Mouse (Mus musculus): ENCODE measurements around the gene Tfdp1.

DNA sequence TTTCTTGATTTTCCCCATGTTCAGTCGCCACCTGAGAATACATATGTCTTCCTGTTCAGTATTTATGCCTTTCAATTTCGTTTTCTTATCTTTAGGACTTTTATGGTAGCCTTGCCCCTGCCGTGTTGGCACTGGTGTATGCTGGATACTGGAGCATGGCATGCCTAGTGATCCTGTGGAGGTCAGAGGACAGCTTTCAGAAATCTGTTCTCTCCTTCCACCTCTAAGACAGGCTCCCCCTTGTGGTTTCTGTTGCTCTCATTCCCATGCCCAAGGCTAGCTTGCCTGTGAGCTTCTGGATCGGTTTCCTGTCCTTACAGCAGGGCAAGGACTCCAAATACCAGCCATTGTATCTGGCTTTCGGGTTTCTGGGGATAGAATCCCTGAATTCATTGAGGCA is 12.0 kb upstream of the Tfdp1 start:
- TF ChIP-seq POLR2A (IDR thresholded peaks at IDR 0.05; ENCODE audit: low read depth, low read length) (no peak), CTCF (IDR thresholded peaks at IDR 0.05; ENCODE audit: borderline replicate concordance, insufficient read depth, low read length) (peak; percentile 28; the same call in 1 of the 2 replicates)
